ENCODE assay signal across 28 mouse cellular contexts in genomic region chr10:108506917-108507316, GRCm38 (mm10).
"Had no signal": no experiment of that assay in that cellular context is flagged by ENCODE, and none has a peak within 500 bp of the region (broad histone marks: within the 10 kb centered on the region; RNA-seq: fewer than 3 reads in every experiment).

No protein-coding gene starts in this region.

- ATAC-seq: forebrain, embryonic 13.5 days; forebrain, embryonic 14.5 days; forebrain, embryonic 15.5 days; forebrain, embryonic 16.5 days; forebrain, postnatal 0 days had no signal

- H3K27me3 ChIP-seq: embryonic facial prominence, embryonic 12.5 days; embryonic facial prominence, embryonic 13.5 days; embryonic facial prominence, embryonic 15.5 days; forebrain, embryonic 12.5 days; forebrain, embryonic 13.5 days; forebrain, embryonic 15.5 days had no signal

- H3K36me3 ChIP-seq: embryonic facial prominence, embryonic 10.5 days; embryonic facial prominence, embryonic 12.5 days; embryonic facial prominence, embryonic 13.5 days; embryonic facial prominence, embryonic 15.5 days; forebrain, embryonic 10.5 days; forebrain, embryonic 12.5 days; forebrain, embryonic 15.5 days had no signal

- DNase-seq: cerebellum, adult 2 months; cerebellum, adult 8-10 months; cerebellum, adult 9-10 months; cerebellum, adult 9-11 months; cerebellum, postnatal 10 days; cerebellum, postnatal 14 days; cerebellum, postnatal 25 days; cerebellum, postnatal 36 days; embryo, embryonic 11 days; forebrain, postnatal 0 days; gastrocnemius, adult 2 months; gastrocnemius, postnatal 10 days; gastrocnemius, postnatal 14 days; gastrocnemius, postnatal 25 days; gastrocnemius, postnatal 36 days; heart, adult 18-20 months; heart, adult 2 months had no signal

- H3K4me1 ChIP-seq: embryonic facial prominence, embryonic 12.5 days; embryonic facial prominence, embryonic 13.5 days; forebrain, embryonic 15.5 days had no signal

- H3K27ac ChIP-seq: embryonic facial prominence, embryonic 10.5 days; embryonic facial prominence, embryonic 12.5 days; embryonic facial prominence, embryonic 13.5 days; embryonic facial prominence, embryonic 15.5 days; forebrain, embryonic 10.5 days; forebrain, embryonic 12.5 days; forebrain, embryonic 13.5 days; forebrain, embryonic 15.5 days; gastrocnemius, adult 2 months; heart, adult 2 months had no signal

- H3K4me3 ChIP-seq: embryonic facial prominence, embryonic 10.5 days; embryonic facial prominence, embryonic 12.5 days; embryonic facial prominence, embryonic 13.5 days; embryonic facial prominence, embryonic 15.5 days; erythroblast, embryonic 14.5 days; forebrain, embryonic 10.5 days; forebrain, embryonic 12.5 days; forebrain, embryonic 13.5 days; forebrain, embryonic 15.5 days; gastrocnemius, adult 2 months; heart, adult 2 months had no signal

- H3K9me3 ChIP-seq: embryonic facial prominence, embryonic 10.5 days; embryonic facial prominence, embryonic 12.5 days; embryonic facial prominence, embryonic 13.5 days; embryonic facial prominence, embryonic 15.5 days; forebrain, embryonic 10.5 days; forebrain, embryonic 12.5 days; forebrain, embryonic 13.5 days; forebrain, embryonic 15.5 days had no signal
